Mouse (Mus musculus) heart, adult 2 months (tissue): ENCODE data around the gene Mob2.

Experiments used
- CTCF ChIP-seq: fragments of 200-600 bp; IDR thresholded peaks from 2 replicates; pipeline ENCODE4 v1.8.1; 2022; ENCODE audit warnings: antibody characterized with exemption, mild to moderate bottlenecking, moderate library complexity
- EP300 ChIP-seq: fragments of 200-500 bp; IDR thresholded peaks from 2 replicates; pipeline ENCODE4 v1.6.1; 2011; ENCODE audit warnings: low read depth, low read length, control low read depth; ENCODE audit not compliant: insufficient read depth
- POLR2A ChIP-seq: fragments of 200-500 bp; IDR thresholded peaks from 2 replicates; pipeline ENCODE4 v1.6.1; 2011; ENCODE audit warnings: mild to moderate bottlenecking, low read depth, low read length, control low read depth; ENCODE audit not compliant: insufficient read depth

- TF ChIP-seq CTCF = no peak
- TF ChIP-seq POLR2A = no peak
- TF ChIP-seq EP300 = no peak
Observed at GRCm38 (mm10) chr7:142084820-142085219, 24.0 kb upstream of the Mob2 start.
